Mouse (Mus musculus): ENCODE data around the gene Zfand2b.

GRCm38 (mm10) chr1:75180741-75181140 is 12.3 kb downstream of the Zfand2b start:
- no peak for TF ChIP-seq CTCF (IDR thresholded peaks at IDR 0.05; ENCODE audit: insufficient read depth, low read length)
- no peak for TF ChIP-seq POLR2A (IDR thresholded peaks at IDR 0.05; ENCODE audit: borderline replicate concordance, extremely low read depth, low read depth, low read length)

All from lung, adult 2 months (tissue).